Comparison of ENCODE assay signal across 20 mouse cellular contexts in genomic region chr2:25141185-25141584, GRCm38 (mm10). TPM values are rescaled to one million over a fixed set of nuclear protein-coding genes. Genes with fewer than 3 reads are reported as not detected.
DNase-seq lines count a peak whose midpoint lies in the region; ATAC-seq and TF ChIP-seq lines count a peak whose summit lies in the region.
"Had no signal": no experiment of that assay in that cellular context is flagged by ENCODE, and none has a peak within 500 bp of the region (broad histone marks: within the 10 kb centered on the region; RNA-seq: fewer than 3 reads in every experiment).

No protein-coding gene starts in this region.

- no peaks in the 10 kb centered on the region for H3K4me1 ChIP-seq in hindbrain, postnatal 0 days (ENCODE audit: insufficient read depth, low read length)
- H3K4me1 ChIP-seq in hindbrain, embryonic 10.5 days (replicated peaks) = peaks cover 16% of the 10 kb centered on the region; the same call in 1 of the 2 replicates
- no peaks in the 10 kb centered on the region for H3K4me1 ChIP-seq in lung, embryonic 14.5 days (ENCODE audit: insufficient read depth)
- H3K4me1 ChIP-seq: neural tube, embryonic 12.5 days had no signal

- no peak overlapping the region for H3K4me2 ChIP-seq in hindbrain, postnatal 0 days (ENCODE audit: low read depth, low read length)
- no peak overlapping the region for H3K4me2 ChIP-seq in lung, embryonic 14.5 days
- H3K4me2 ChIP-seq: heart, embryonic 13.5 days; neural tube, embryonic 12.5 days had no signal

- no peaks in the 10 kb centered on the region for H3K9me3 ChIP-seq in hindbrain, postnatal 0 days (ENCODE audit: low read length)
- H3K9me3 ChIP-seq in hindbrain, embryonic 10.5 days = 0 out of 2 replicates have a peak, but pooled peaks cover 5% of the 10 kb centered on the region
- H3K9me3 ChIP-seq in lung, embryonic 14.5 days (ENCODE audit: low read depth, low read length) = no peaks in the 10 kb centered on the region
- H3K9me3 ChIP-seq: heart, embryonic 13.5 days; neural tube, embryonic 12.5 days had no signal

- no peaks in the 10 kb centered on the region for H3K27me3 ChIP-seq in hindbrain, postnatal 0 days (ENCODE audit: insufficient read depth, low read length)
- no peaks in the 10 kb centered on the region for H3K27me3 ChIP-seq in hindbrain, embryonic 10.5 days (ENCODE audit: insufficient read depth, poor library complexity, severe bottlenecking)
- no peaks in the 10 kb centered on the region for H3K27me3 ChIP-seq in lung, embryonic 14.5 days (ENCODE audit: insufficient read depth, low read length)
- H3K27me3 ChIP-seq: heart, embryonic 13.5 days; neural tube, embryonic 12.5 days; Patski had no signal

- peak; percentile 52 for TF ChIP-seq CTCF in hindbrain, postnatal 0 days (IDR thresholded peaks at IDR 0.05; ENCODE audit: low read depth)
- TF ChIP-seq CTCF in lung, embryonic 14.5 days (IDR thresholded peaks at IDR 0.05; ENCODE audit: low read depth) = peak; percentile 53

- H3K36me3 ChIP-seq in hindbrain, postnatal 0 days (ENCODE audit: insufficient read depth, low read length) = no peaks in the 10 kb centered on the region
- H3K36me3 ChIP-seq in hindbrain, embryonic 10.5 days = no peaks in the 10 kb centered on the region
- no peaks in the 10 kb centered on the region for H3K36me3 ChIP-seq in lung, embryonic 14.5 days (ENCODE audit: insufficient read depth)
- H3K36me3 ChIP-seq: heart, embryonic 13.5 days; neural tube, embryonic 12.5 days had no signal

- no peak for ATAC-seq in hindbrain, postnatal 0 days
- ATAC-seq in lung, embryonic 14.5 days (ENCODE audit: insufficient read depth) = no peak
- ATAC-seq in inflammation-experienced regulatory T-cells, adult 6 months = no peak
- ATAC-seq: CD4-positive, CD25-positive, alpha-beta regulatory T cell, adult 4 months; intestine, embryonic 16.5 days; Patski had no signal

- H3K27ac ChIP-seq in hindbrain, postnatal 0 days = no peak overlapping the region
- no peak overlapping the region for H3K27ac ChIP-seq in hindbrain, embryonic 10.5 days
- no peak overlapping the region for H3K27ac ChIP-seq in lung, embryonic 14.5 days (ENCODE audit: low read depth)
- H3K27ac ChIP-seq: heart, embryonic 13.5 days; neural tube, embryonic 12.5 days had no signal

- 75% methylated on average over 4 of the region's 4 CpGs for WGBS in hindbrain, postnatal 0 days
- 69% methylated on average over 4 of the region's 4 CpGs for WGBS in hindbrain, embryonic 10.5 days
- 62% methylated on average over 4 of the region's 4 CpGs for WGBS in lung, embryonic 14.5 days

- no peak overlapping the region for H3K9ac ChIP-seq in hindbrain, postnatal 0 days (replicated peaks; ENCODE audit: low read length)
- no peak overlapping the region for H3K9ac ChIP-seq in lung, embryonic 14.5 days
- H3K9ac ChIP-seq: heart, embryonic 13.5 days; neural tube, embryonic 12.5 days had no signal

- H3K4me3 ChIP-seq in hindbrain, postnatal 0 days (ENCODE audit: low read length) = no peak overlapping the region
- H3K4me3 ChIP-seq in hindbrain, embryonic 10.5 days = no peak overlapping the region
- H3K4me3 ChIP-seq in lung, embryonic 14.5 days (ENCODE audit: low read depth, low read length) = no peak overlapping the region
- H3K4me3 ChIP-seq: heart, embryonic 13.5 days; neural tube, embryonic 12.5 days had no signal

- no peak for DNase-seq in hindbrain, postnatal 0 days (ENCODE audit: low spot score)
- no peak for DNase-seq in hindbrain, embryonic 10.5 days (ENCODE audit: low spot score)
- DNase-seq in lung, embryonic 14.5 days = peak; percentile 10
- no peak for DNase-seq in lung, postnatal 14 days
- peak; percentile 70 for DNase-seq in ES-CJ7 (ENCODE audit: low read depth, low spot score)
- peak; percentile 32 for DNase-seq in induced T-regulatory cell, adult 2 months (ENCODE audit: low read depth)
- DNase-seq: cerebellum, postnatal 10 days; gastrocnemius, postnatal 25 days; kidney, postnatal 14 days had no signal

RNA-seq across cellular contexts. Expression of gene Nrarp, which starts 39.4 kb away (rescaled TPM):
- total RNA-seq in hindbrain, postnatal 0 days (2014; rRNA removed) = 50.8 and 58.0 TPM in 2 replicates
- polyA plus RNA-seq in hindbrain, postnatal 0 days (2015; fragmentation: Nextera tagmentation; extraction: Ambion mirVana) = 14.2 and 14.7 TPM in 2 replicates
- polyA plus RNA-seq in hindbrain, embryonic 10.5 days (2016; fragmentation: Nextera tagmentation; extraction: Ambion mirVana) = 77.4 and 108 TPM in 2 replicates
- polyA plus RNA-seq in lung, embryonic 14.5 days (2014; fragmentation: Nextera tagmentation; extraction: Ambion mirVana) = 13.7 and 14.9 TPM in 2 replicates
- polyA plus RNA-seq in inflammation-experienced regulatory T-cells, adult 6 months (2017; shearing (Covaris generic)) = 1 to 10 TPM in 1 of 3 experiments, under 1 TPM in 2; 0.54 to 1.2 (median 0.59) TPM

RNA-seq across cellular contexts. Expression of gene Noxa1, which starts 46.2 kb away (rescaled TPM):
- not detected in 2 replicates for total RNA-seq in hindbrain, postnatal 0 days (2014; rRNA removed)
- not detected in 2 replicates for polyA plus RNA-seq in hindbrain, postnatal 0 days (2015; fragmentation: Nextera tagmentation; extraction: Ambion mirVana)
- 0.22 and 0.38 TPM in 2 replicates for polyA plus RNA-seq in hindbrain, embryonic 10.5 days (2016; fragmentation: Nextera tagmentation; extraction: Ambion mirVana)
- 0.41 and 0.68 TPM in 2 replicates for polyA plus RNA-seq in lung, embryonic 14.5 days (2014; fragmentation: Nextera tagmentation; extraction: Ambion mirVana)
- polyA plus RNA-seq in inflammation-experienced regulatory T-cells, adult 6 months (2017; shearing (Covaris generic)) = 1 to 10 TPM in 2 of 3 experiments, under 1 TPM in 1; 0.68 to 4.2 (median 4.2) TPM
- total RNA-seq: gastrocnemius, postnatal 25 days; layer of hippocampus, postnatal 10 days; left cerebral cortex, postnatal 36 days; liver, adult 2 months had no signal
- polyA plus RNA-seq: frontal cortex, adult 2 months; heart, embryonic 13.5 days; hindbrain, embryonic 11.5 days; neural tube, embryonic 12.5 days; Patski had no signal

RNA-seq across cellular contexts. Expression of gene Tor4a, which starts 55.5 kb away (rescaled TPM):
- total RNA-seq in hindbrain, postnatal 0 days (2014; rRNA removed) = 4.0 and 4.7 TPM in 2 replicates
- 1.2 and 1.9 TPM in 2 replicates for polyA plus RNA-seq in hindbrain, postnatal 0 days (2015; fragmentation: Nextera tagmentation; extraction: Ambion mirVana)
- polyA plus RNA-seq in hindbrain, embryonic 10.5 days (2016; fragmentation: Nextera tagmentation; extraction: Ambion mirVana) = 2.6 and 2.7 TPM in 2 replicates
- 7.5 and 8.2 TPM in 2 replicates for polyA plus RNA-seq in lung, embryonic 14.5 days (2014; fragmentation: Nextera tagmentation; extraction: Ambion mirVana)
- 10 to 100 TPM; 55.3 to 73.9 (median 67.2) TPM for polyA plus RNA-seq in inflammation-experienced regulatory T-cells, adult 6 months (2017; shearing (Covaris generic))

Comparison
In these comparisons a context has a peak if more than half of its experiments do, and no peak if none do; other contexts are left out.
1. DNase-seq: peak in lung, embryonic 14.5 days (single experiment), ES-CJ7 (single experiment) and induced T-regulatory cell, adult 2 months (single experiment); none in hindbrain, postnatal 0 days (single experiment), hindbrain, embryonic 10.5 days (single experiment) and lung, postnatal 14 days (single experiment).